Mouse (Mus musculus) heart, embryonic 14.5 days (tissue): ENCODE results near the gene Fads1. TPM values are rescaled to one million over a fixed set of nuclear protein-coding genes. Genes with fewer than 3 reads are reported as not detected.

Source experiments
- ATAC-seq: fragments of 200-750 bp; cut with Nextera tagmentation; 2 replicates; pipeline ENCODE4 v1.8.0; 2017; ENCODE audit warnings: low read depth, moderate TSS enrichment; ENCODE audit not compliant: insufficient number of reproducible peaks, insufficient read depth, low FRiP score
- H3K27ac ChIP-seq, 2 experiments: fragments of 200-500 bp in 1 of 2; fragments of 300-500 bp in 1 of 2; sonication (generic) in 1 of 2; replicated peaks in 1 of 2; 2 replicates each; pipeline ENCODE4 v1.5.1; 2012 to 2014; ENCODE audit warnings: low read depth in 2 of 2, low read length in 2 of 2, control low read depth in 1 of 2, mild to moderate bottlenecking in 1 of 2, mixed read lengths in 1 of 2; ENCODE audit not compliant: control insufficient read depth in 1 of 2, insufficient read depth in 1 of 2
- H3K27me3 ChIP-seq: fragments of 300-500 bp; sonication (generic); 2 replicates; pipeline ENCODE4 v1.6.1; 2014; ENCODE audit warnings: mild to moderate bottlenecking, low read length, control low read depth; ENCODE audit not compliant: control insufficient read depth, insufficient read depth
- H3K36me3 ChIP-seq: fragments of 300-500 bp; sonication (generic); 2 replicates; pipeline ENCODE4 v1.6.1; 2014; ENCODE audit warnings: mild to moderate bottlenecking, control low read depth, low read length, mixed read lengths; ENCODE audit not compliant: control insufficient read depth, insufficient read depth
- H3K4me1 ChIP-seq, 2 experiments: fragments of 200-500 bp in 1 of 2; fragments of 300-500 bp in 1 of 2; sonication (generic) in 1 of 2; 2 replicates each; pipeline ENCODE4 v1.6.1; 2012 to 2014; ENCODE audit warnings: low read length in 2 of 2, control low read depth in 1 of 2, mixed read lengths in 1 of 2; ENCODE audit not compliant: control insufficient read depth in 2 of 2, insufficient read depth in 2 of 2
- H3K4me2 ChIP-seq: fragments of 300-500 bp; sonication (generic); 2 replicates; pipeline ENCODE4 v1.6.1; 2014; ENCODE audit warnings: mild to moderate bottlenecking, low read length
- H3K4me3 ChIP-seq, 2 experiments: fragments of 200-500 bp in 1 of 2; fragments of 300-500 bp in 1 of 2; sonication (generic) in 1 of 2; 2 replicates each; pipeline ENCODE4 v1.5.1; 2012 to 2014; ENCODE audit warnings: low read length in 2 of 2, mild to moderate bottlenecking in 2 of 2, control low read depth in 1 of 2, low read depth in 1 of 2, moderate library complexity in 1 of 2; ENCODE audit not compliant: control insufficient read depth in 1 of 2, insufficient read depth in 1 of 2
- H3K9ac ChIP-seq: fragments of 300-500 bp; sonication (generic); 2 replicates; pipeline ENCODE4 v1.6.1; 2014; ENCODE audit warnings: mild to moderate bottlenecking, low read length
- H3K9me3 ChIP-seq: fragments of 300-500 bp; sonication (generic); 2 replicates; pipeline ENCODE4 v1.6.1; 2016; ENCODE audit warnings: low read length, control low read depth; ENCODE audit not compliant: control insufficient read depth
- WGBS: fragments of 180-500 bp; shearing (Covaris S2); extraction: QIAGEN DNeasy Blood & Tissue Kit; methylation state at CpG from one replicate; pipeline ENCODE4 v1.1.7; 2014; 5-methylcytosine and 5-hydroxymethylcytosine counted together
- polyA plus RNA-seq: library from polyadenylated mRNA; unstranded; fragments of >200 nt; fragmentation: Nextera tagmentation; extraction: Ambion mirVana; gene quantifications from 2 replicates; pipeline ENCODE4 v1.2.1, GENCODE M21; 2014

Fads1 gene
- polyA plus RNA-seq, 1 experiment from 2014 or later = 39.8 TPM

DNA sequence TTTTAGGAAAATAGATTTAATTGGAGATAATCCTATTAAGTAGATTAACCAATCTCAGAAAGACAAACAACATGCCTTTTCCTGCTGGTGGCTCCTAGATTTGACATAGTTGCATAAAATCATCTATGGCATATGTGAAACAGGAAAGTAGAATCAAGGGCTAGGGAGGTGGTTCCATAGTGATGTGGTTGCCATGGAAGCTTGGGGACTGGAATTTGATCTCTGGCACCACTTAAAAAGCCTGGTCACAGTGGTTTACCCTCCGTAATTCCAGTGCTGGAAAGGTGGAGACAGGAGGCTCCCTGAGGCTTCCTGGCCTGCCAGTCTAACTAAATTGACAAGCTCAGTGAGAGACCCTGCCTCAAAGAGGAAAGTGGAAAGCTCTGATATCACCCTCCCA lies 12.2 kb upstream of the Fads1 start:
- Histone ChIP-seq H3K4me2 (no peak overlapping the region), H3K4me1 (peaks cover 0 to 3% of the 10 kb centered on the region in 2 experiments; a peak in 2 of 4 replicates), H3K27me3 (no peaks in the 10 kb centered on the region), H3K27ac (no peak overlapping the region), H3K4me3 (no peak overlapping the region), H3K9ac (no peak overlapping the region), H3K36me3 (no peaks in the 10 kb centered on the region), H3K9me3 (no peaks in the 10 kb centered on the region)
- ATAC-seq = no peak
- 50% methylated on average over 1 of the region's 1 CpGs for WGBS

- 74% methylated on average over 7 of the region's 7 CpGs for WGBS
- ATAC-seq = no peak
Measured at GRCm38 (mm10) chr19:10171359-10171758, 11.3 kb upstream of the Fads1 start.

GRCm38 (mm10) chr19:10171846-10172245 lies 10.8 kb upstream of the Fads1 start:
- Histone ChIP-seq H3K27ac (no peak overlapping the region), H3K9ac (no peak overlapping the region)
- ATAC-seq = no peak

More at GRCm38 (mm10) chr19:10171359-10171758, 11.3 kb upstream of the Fads1 start:
- H3K27ac ChIP-seq = no peak overlapping the region
- H3K4me2 ChIP-seq = no peak overlapping the region
- H3K4me3 ChIP-seq = no peak overlapping the region
- no peaks in the 10 kb centered on the region for H3K9me3 ChIP-seq
- H3K4me1 ChIP-seq = peaks cover 5% of the 10 kb centered on the region in 2 experiments
- H3K27me3 ChIP-seq = no peaks in the 10 kb centered on the region
- no peaks in the 10 kb centered on the region for H3K36me3 ChIP-seq
- no peak overlapping the region for H3K9ac ChIP-seq

GRCm38 (mm10) chr19:10173116-10173718 lies 9.5 kb upstream of the Fads1 start:
- Histone ChIP-seq H3K4me2 (no peak overlapping the region), H3K9ac (no peak overlapping the region), H3K36me3 (no peaks in the 10 kb centered on the region), H3K4me1 (peaks cover 11 to 14% of the 10 kb centered on the region in 2 experiments), H3K9me3 (0 out of 2 replicates have a peak, but pooled peaks cover under 1% of the 10 kb centered on the region), H3K4me3 (no peak overlapping the region), H3K27me3 (no peaks in the 10 kb centered on the region), H3K27ac (no peak overlapping the region)
- ATAC-seq = no peak
- WGBS = 72% methylated on average over 5 of the region's 5 CpGs

More at GRCm38 (mm10) chr19:10171846-10172245, 10.8 kb upstream of the Fads1 start:
- Histone ChIP-seq H3K27me3 (no peaks in the 10 kb centered on the region), H3K4me3 (no peak overlapping the region), H3K36me3 (no peaks in the 10 kb centered on the region), H3K4me2 (no peak overlapping the region), H3K9me3 (no peaks in the 10 kb centered on the region), H3K4me1 (peaks cover 8 to 10% of the 10 kb centered on the region in 2 experiments)

GRCm38 (mm10) chr19:10173844-10174539 lies 8.7 kb upstream of the Fads1 start:
- 79% methylated on average over 7 of the region's 7 CpGs for WGBS
- ATAC-seq = no peak
- H3K27me3 ChIP-seq = no peaks in the 10 kb centered on the region
- H3K4me3 ChIP-seq = no peak overlapping the region
- H3K27ac ChIP-seq = no peak overlapping the region
- peaks cover 11 to 14% of the 10 kb centered on the region in 2 experiments for H3K4me1 ChIP-seq
- no peaks in the 10 kb centered on the region for H3K36me3 ChIP-seq
- H3K4me2 ChIP-seq = no peak overlapping the region
- 0 out of 2 replicates have a peak, but pooled peaks cover 2% of the 10 kb centered on the region for H3K9me3 ChIP-seq
- no peak overlapping the region for H3K9ac ChIP-seq

DNA sequence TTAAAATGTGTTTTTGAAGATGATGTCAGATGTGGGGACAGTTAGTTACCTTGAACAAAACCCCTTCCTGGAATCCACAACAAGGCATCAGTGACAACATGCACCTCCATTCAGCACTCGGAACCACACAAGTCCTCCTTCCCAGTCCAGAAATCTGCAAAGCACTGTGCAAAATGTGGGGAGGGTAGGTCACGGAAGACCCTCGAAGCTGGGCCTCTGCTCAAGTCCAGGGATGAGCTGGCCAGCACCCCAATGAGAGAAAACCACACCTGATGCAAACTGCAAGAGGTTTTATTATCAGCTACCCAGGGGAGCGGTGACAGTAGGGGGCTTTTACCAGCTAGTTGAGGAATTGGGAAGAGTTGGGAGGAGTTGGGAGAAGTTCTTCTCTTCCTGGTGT lies 7.7 kb upstream of the Fads1 start:
- Histone ChIP-seq H3K9me3 (0 out of 2 replicates have a peak, but pooled peaks cover 2% of the 10 kb centered on the region), H3K4me2 (no peak overlapping the region), H3K27me3 (no peaks in the 10 kb centered on the region), H3K27ac (no peak overlapping the region), H3K9ac (no peak overlapping the region), H3K4me1 (peaks cover 11 to 14% of the 10 kb centered on the region in 2 experiments), H3K36me3 (no peaks in the 10 kb centered on the region), H3K4me3 (no peak overlapping the region)
- 60% methylated on average over 4 of the region's 4 CpGs for WGBS
- ATAC-seq = no peak

DNA sequence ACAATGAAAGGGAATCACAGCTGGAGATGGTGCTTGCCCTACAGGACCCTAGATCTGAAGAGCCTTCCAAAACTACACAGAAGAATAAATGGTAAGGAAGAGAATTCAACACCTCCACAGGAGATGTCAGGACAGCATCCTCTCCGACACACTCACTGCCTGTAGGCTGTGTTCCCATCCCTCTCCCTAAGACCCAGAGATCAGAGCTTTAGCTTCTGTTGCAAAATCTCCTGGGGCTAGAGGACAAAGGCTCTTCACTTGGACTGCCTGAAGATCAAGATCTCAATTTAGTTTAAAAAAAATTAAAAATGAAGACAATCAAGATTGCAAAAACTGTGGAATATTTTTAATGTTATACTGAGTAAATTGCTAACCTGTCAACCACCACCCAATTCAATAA lies 6.2 kb upstream of the Fads1 start:
- 67% methylated on average over 1 of the region's 1 CpGs for WGBS
- H3K27me3 ChIP-seq = no peaks in the 10 kb centered on the region
- H3K4me1 ChIP-seq = peaks cover 14 to 18% of the 10 kb centered on the region in 2 experiments
- ATAC-seq = no peak
- no peak overlapping the region for H3K9ac ChIP-seq
- H3K9me3 ChIP-seq = 0 out of 2 replicates have a peak, but pooled peaks cover 2% of the 10 kb centered on the region
- H3K4me3 ChIP-seq = no peak overlapping the region
- no peaks in the 10 kb centered on the region for H3K36me3 ChIP-seq
- H3K27ac ChIP-seq = no peak overlapping the region
- no peak overlapping the region for H3K4me2 ChIP-seq
